Mouse (Mus musculus) midbrain, embryonic 11.5 days (tissue): ENCODE results near the gene Map3k10. TPM values are rescaled to one million over a fixed set of nuclear protein-coding genes. Genes with fewer than 3 reads are reported as not detected.

ENCODE experiments used
- ATAC-seq: fragments of 200-750 bp; cut with Nextera tagmentation; 2 replicates; pipeline ENCODE4 v1.8.0; 2017; ENCODE audit warnings: moderate TSS enrichment, moderate library complexity; ENCODE audit not compliant: low FRiP score
- DNase-seq: peaks from one replicate; pipeline ENCODE4 v3.0.0; 2015; ENCODE audit warnings: low spot score; ENCODE audit errors: missing footprints
- H3K27ac ChIP-seq: fragments of 300-500 bp; sonication (generic); 2 replicates; pipeline ENCODE4 v1.5.1; 2014; ENCODE audit warnings: low read depth, low read length
- H3K27me3 ChIP-seq: fragments of 300-500 bp; sonication (generic); 2 replicates; pipeline ENCODE4 v1.6.1; 2014; ENCODE audit warnings: mild to moderate bottlenecking, low read length, moderate library complexity, mixed read lengths; ENCODE audit not compliant: control insufficient read depth, insufficient read depth
- H3K36me3 ChIP-seq: fragments of 300-500 bp; sonication (generic); 2 replicates; pipeline ENCODE4 v1.6.1; 2014; ENCODE audit warnings: mild to moderate bottlenecking, low read length, moderate library complexity, mixed read lengths; ENCODE audit not compliant: control insufficient read depth, insufficient read depth
- H3K4me1 ChIP-seq: fragments of 300-500 bp; sonication (generic); 2 replicates; pipeline ENCODE4 v1.6.1; 2014; ENCODE audit warnings: low read length; ENCODE audit not compliant: control insufficient read depth, insufficient read depth
- H3K4me2 ChIP-seq: fragments of 300-500 bp; sonication (generic); 2 replicates; pipeline ENCODE4 v1.6.1; 2014; ENCODE audit warnings: mild to moderate bottlenecking, moderate library complexity
- H3K4me3 ChIP-seq: fragments of 300-500 bp; sonication (generic); 2 replicates; pipeline ENCODE4 v1.5.1; 2014; ENCODE audit warnings: low read depth, low read length
- H3K9ac ChIP-seq: fragments of 300-500 bp; sonication (generic); 2 replicates; pipeline ENCODE4 v1.6.1; 2014; ENCODE audit warnings: low read length
- H3K9me3 ChIP-seq: fragments of 300-500 bp; sonication (generic); 2 replicates; pipeline ENCODE4 v1.6.1; 2016; ENCODE audit warnings: low read length; ENCODE audit not compliant: control insufficient read depth
- WGBS: fragments of 180-500 bp; shearing (Covaris S2); extraction: QIAGEN DNeasy Blood & Tissue Kit; methylation state at CpG from one replicate; pipeline ENCODE4 v1.1.7; 2014; 5-methylcytosine and 5-hydroxymethylcytosine counted together
- polyA plus RNA-seq: library from polyadenylated mRNA; unstranded; fragments of >200 nt; fragmentation: Nextera tagmentation; extraction: Ambion mirVana; gene quantifications from 2 replicates; pipeline ENCODE4 v1.2.1, GENCODE M21; 2014

Map3k10 gene
- polyA plus RNA-seq, 1 experiment from 2014 or later, result 8.8 TPM

DNA sequence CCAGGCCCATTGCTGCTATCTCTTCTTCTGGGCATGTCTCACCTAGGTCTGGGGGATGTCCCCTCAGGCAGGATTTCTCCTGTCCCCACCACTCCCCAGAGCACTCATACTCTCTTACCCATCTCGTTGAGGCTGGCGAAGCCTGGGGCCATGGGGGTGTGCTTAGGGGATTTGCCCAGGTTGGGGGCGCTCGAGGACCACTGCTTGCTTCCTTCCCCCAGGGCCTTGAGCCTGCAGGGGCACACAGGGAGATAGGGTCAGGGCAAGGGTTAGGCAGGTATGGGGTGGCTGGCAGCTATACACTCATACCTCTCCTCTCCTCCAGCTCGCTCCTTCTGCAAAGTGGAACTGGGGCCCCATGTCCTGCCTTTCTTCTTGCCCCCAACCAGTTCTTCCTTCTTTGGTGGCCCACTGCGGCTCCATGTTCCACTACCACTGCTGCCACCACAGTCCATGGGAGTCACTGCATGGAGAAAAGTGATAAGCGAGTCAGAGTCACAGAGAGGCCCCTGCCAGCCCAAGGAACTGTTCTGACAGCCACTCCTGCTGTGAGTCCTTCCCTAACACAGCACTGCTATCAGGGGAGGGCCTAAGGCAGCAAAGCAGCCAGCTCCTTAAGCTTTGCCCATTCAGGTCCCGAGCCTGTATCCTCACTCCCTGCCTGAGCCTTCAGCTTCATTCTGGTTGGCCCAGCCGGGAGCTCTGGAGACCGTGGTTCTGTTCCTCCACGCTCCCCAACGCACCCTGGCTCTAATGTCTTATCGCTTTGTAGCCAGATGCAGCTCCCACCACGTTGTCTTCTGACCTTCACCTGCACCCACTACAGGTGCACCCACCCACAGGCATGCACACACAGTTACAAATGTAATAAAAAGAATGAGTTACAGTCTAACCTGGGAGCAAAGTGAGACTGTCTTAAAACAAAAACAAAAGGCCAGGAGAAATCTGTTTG, 15.4 kb downstream of the Map3k10 start:
- H3K27me3 ChIP-seq, result peaks cover 26% of the 10 kb centered on the region
- H3K9ac ChIP-seq, result no peak overlapping the region
- no peaks in the 10 kb centered on the region for H3K9me3 ChIP-seq
- 0 out of 2 replicates have a peak, but pooled peaks cover 2% of the 10 kb centered on the region for H3K4me1 ChIP-seq
- H3K27ac ChIP-seq, result no peak overlapping the region
- H3K4me3 ChIP-seq, result no peak overlapping the region
- WGBS, result 55% methylated on average over 14 of the region's 14 CpGs
- H3K36me3 ChIP-seq, result peaks cover 2% of the 10 kb centered on the region
- DNase-seq (no peak), ATAC-seq (no peak)
- H3K4me2 ChIP-seq, result no peak overlapping the region

DNA sequence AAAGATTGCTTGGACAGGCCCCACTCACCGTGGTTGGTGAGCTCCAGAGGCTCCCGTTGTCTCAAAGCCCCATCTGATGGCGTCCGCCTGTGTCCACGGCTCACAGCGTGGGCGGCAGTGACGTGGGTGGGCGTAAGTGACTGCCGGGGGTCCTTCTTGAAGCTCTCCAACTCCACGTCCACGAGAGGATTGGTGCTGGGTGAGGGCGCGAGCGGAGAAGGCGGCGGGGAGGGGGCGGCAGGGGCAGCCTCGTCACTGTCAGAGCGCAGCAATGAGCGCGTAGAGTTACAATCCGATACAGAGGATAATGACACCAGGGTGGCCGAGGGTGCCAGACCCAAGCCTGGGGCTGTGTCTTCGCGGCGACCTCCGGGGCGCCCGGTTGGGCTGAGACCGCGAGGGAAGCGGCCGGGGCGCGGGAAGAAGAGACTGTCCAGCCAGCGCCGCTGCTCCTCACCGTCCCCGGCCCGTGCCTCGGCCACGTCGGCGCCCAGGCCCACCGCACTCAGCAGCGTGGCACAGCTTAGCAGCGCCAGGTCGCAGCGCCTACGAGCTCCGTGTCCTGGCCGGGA, 16.5 kb downstream of the Map3k10 start:
- peaks cover 33% of the 10 kb centered on the region for H3K27me3 ChIP-seq
- no peak overlapping the region for H3K4me3 ChIP-seq
- H3K9me3 ChIP-seq, result no peaks in the 10 kb centered on the region
- no peak overlapping the region for H3K4me2 ChIP-seq
- H3K36me3 ChIP-seq, result peaks cover 2% of the 10 kb centered on the region
- DNase-seq, result no peak
- WGBS, result 27% methylated on average over 53 of the region's 53 CpGs
- H3K27ac ChIP-seq, result no peak overlapping the region
- no peak for ATAC-seq
- H3K9ac ChIP-seq, result no peak overlapping the region
- H3K4me1 ChIP-seq, result 0 out of 2 replicates have a peak, but pooled peaks cover 4% of the 10 kb centered on the region

DNA sequence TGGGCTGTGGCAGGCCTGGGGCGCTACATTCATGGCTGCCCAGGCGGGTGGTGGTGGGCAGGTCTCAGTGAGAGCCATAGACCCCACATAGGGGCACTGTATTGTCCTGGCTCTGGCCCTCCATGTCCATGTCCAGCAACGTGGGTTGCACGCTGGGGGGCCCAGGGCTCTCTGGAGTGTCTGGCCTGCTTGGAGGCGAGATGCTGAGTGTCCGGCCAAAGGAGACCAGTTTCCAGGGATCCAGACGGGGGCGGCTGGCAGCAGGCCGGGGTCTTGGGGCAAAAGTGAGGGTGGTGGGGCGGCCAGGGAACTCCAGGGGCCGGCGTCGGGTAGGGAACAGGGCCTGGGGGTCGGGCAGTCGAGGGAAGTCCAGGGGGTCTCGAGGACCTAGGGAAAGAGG, 17.8 kb downstream of the Map3k10 start:
- H3K27ac ChIP-seq, result no peak overlapping the region
- WGBS, result 87% methylated on average over 16 of the region's 16 CpGs
- no peaks in the 10 kb centered on the region for H3K9me3 ChIP-seq
- no peak overlapping the region for H3K4me3 ChIP-seq
- H3K4me2 ChIP-seq, result no peak overlapping the region
- 0 out of 2 replicates have a peak, but pooled peaks cover 4% of the 10 kb centered on the region for H3K4me1 ChIP-seq
- no peak for DNase-seq
- H3K9ac ChIP-seq, result no peak overlapping the region
- ATAC-seq, result no peak
- H3K36me3 ChIP-seq, result peaks cover 2% of the 10 kb centered on the region
- peaks cover 39% of the 10 kb centered on the region for H3K27me3 ChIP-seq

DNA sequence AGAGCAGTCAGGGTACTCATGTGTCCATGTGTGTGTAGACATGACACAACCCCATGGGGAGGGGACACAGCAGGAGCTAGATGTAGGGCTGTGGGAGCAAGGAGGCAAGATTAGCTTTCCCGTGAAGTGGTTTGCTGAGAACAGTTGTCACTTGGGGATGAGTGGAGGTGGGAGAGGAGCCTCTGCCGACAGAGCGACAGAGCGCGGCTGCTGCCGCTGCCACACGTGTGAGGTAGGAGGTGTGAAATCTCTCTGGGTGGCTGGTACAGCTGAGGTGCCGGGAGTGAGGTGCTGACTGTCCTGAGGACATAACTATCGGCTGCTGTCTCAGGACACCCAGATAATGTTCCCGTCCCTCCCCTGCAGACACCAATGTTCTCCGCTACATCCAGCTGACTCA, 18.9 kb downstream of the Map3k10 start:
- Histone ChIP-seq H3K4me3 (no peak overlapping the region), H3K27ac (no peak overlapping the region), H3K27me3 (peaks cover 39% of the 10 kb centered on the region), H3K36me3 (peaks cover 2% of the 10 kb centered on the region), H3K4me2 (no peak overlapping the region), H3K4me1 (0 out of 2 replicates have a peak, but pooled peaks cover 4% of the 10 kb centered on the region), H3K9me3 (no peaks in the 10 kb centered on the region), H3K9ac (no peak overlapping the region)
- no peak for ATAC-seq
- WGBS, result 84% methylated on average over 11 of the region's 11 CpGs
- no peak for DNase-seq

DNA sequence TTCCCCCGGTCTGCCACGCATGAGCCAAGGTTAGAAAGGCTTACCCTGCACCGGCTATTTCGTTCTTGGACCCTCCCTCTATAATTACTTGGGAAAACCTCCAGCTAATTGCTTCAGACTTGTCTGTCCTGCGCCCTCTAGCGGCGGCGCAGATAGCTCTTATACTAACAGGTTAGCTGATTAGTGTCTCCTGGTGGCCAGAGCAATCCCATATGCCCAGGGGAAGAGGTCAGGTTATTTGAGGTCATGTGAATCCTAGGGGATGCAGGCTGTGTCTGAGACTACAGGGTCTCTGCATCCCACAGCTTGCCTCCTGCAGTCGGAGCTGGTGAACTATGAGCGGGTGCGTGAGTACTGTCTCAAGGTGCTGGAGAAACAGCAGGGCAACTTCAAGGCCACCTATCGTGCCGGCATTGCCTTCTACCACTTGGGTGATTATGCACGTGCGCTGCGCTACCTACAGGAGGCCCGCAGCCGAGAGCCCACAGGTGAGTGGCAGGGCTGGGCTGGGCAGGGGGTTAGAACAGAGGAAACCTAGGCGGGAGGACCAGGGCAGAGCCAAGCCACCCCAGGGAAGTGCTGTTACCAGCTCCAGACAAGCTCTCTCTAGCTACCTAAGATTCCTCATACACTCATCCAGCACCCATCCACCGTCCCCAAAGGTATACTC, 19.7 kb downstream of the Map3k10 start:
- H3K4me3 ChIP-seq, result no peak overlapping the region
- H3K4me2 ChIP-seq, result peak overlapping the region; percentile 83
- DNase-seq, result peak; percentile 88
- H3K9ac ChIP-seq, result no peak overlapping the region
- no peak overlapping the region for H3K27ac ChIP-seq
- peaks cover 39% of the 10 kb centered on the region for H3K27me3 ChIP-seq
- H3K36me3 ChIP-seq, result peaks cover 2% of the 10 kb centered on the region
- ATAC-seq, result no peak
- H3K9me3 ChIP-seq, result no peaks in the 10 kb centered on the region
- H3K4me1 ChIP-seq, result 0 out of 2 replicates have a peak, but pooled peaks cover 4% of the 10 kb centered on the region
- WGBS, result 67% methylated on average over 20 of the region's 20 CpGs

DNA sequence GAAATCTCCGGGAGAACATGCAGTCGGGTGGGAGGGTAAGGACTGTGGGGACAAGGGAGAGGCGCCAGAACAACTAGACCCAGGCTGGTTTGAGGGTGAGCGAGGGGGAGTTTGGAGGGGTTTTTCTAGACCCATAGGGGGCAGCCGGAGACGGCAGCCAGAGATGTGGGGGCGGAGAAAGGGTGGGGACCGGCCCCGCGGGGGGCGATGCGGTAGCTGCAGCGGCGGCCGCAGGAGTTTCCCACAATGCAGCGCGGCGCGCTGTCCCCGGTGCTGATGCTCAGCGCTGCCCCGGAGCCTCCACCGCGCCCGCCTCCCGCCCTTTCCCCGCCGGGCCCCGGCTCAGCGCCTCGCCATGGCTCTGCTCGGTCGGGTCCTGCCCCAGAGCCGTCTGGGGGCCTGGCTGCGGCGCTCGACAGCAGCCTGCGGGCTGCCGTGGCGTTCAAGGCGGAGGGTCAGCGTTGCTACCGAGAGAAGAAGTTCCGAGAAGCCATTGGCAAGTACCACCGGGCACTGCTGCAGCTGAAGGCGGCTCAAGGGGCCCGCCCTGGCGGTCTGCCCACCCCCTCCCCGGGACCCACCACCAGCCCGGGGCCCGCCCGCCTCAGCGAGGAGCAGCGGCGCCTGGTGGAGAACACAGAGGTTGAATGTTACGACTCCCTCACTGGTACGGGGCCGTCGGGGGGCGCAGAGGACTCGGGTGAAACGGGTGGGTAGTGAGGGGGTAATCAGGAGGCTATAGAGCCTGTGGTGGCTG, 20.5 kb downstream of the Map3k10 start, which contains the start of gene Ttc9b:
Gene Ttc9b, plus strand, starts transcription at position 235 of the 757 bp plus-strand sequence.
- H3K4me1 ChIP-seq, result 0 out of 2 replicates have a peak, but pooled peaks cover 4% of the 10 kb centered on the region
- peak within 1 kb of the TSS; percentile 83 for H3K4me2 ChIP-seq
- DNase-seq, result peak; percentile 97
- 4% methylated on average over 50 of the region's 62 CpGs for WGBS
- peaks cover 2% of the 10 kb centered on the region for H3K36me3 ChIP-seq
- peak within 1 kb of the TSS; percentile 32 for H3K27ac ChIP-seq
- peak within 1 kb of the TSS; percentile 49 for H3K4me3 ChIP-seq
- peak; percentile 72 for ATAC-seq
- peaks cover 36% of the 10 kb centered on the region for H3K27me3 ChIP-seq
- H3K9ac ChIP-seq, result peak within 1 kb of the TSS; percentile 64
- no peaks in the 10 kb centered on the region for H3K9me3 ChIP-seq

DNA sequence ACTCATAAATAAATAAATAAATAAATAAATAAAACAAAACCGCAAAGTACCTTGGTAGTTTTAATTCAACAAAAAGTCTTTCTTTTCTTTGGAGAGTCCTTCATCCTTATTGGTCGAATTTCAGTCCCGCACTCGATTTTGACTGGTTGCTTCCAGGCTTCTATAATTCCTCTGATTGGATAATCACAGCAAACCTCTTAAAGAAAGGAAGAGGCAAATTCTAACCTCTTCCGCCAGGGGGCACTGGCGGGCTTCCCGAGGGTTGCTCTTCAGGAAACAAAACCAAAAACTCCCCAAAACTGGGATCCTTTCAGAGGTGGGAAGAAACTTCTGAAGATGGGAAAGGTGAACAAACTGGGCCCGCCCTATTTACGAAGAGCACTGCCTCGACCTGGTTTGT, 23.4 kb downstream of the Map3k10 start:
- WGBS, result 6% methylated on average over 10 of the region's 10 CpGs
- Histone ChIP-seq H3K4me2 (0 out of 2 replicates have a peak overlapping the region, but pooled peaks have one; percentile 10), H3K27ac (no peak overlapping the region), H3K9ac (no peak overlapping the region), H3K4me3 (no peak overlapping the region), H3K36me3 (no peaks in the 10 kb centered on the region), H3K27me3 (peaks cover 21% of the 10 kb centered on the region), H3K9me3 (no peaks in the 10 kb centered on the region), H3K4me1 (0 out of 2 replicates have a peak, but pooled peaks cover 4% of the 10 kb centered on the region)
- no peak for ATAC-seq
- peak; percentile 99 for DNase-seq

DNA sequence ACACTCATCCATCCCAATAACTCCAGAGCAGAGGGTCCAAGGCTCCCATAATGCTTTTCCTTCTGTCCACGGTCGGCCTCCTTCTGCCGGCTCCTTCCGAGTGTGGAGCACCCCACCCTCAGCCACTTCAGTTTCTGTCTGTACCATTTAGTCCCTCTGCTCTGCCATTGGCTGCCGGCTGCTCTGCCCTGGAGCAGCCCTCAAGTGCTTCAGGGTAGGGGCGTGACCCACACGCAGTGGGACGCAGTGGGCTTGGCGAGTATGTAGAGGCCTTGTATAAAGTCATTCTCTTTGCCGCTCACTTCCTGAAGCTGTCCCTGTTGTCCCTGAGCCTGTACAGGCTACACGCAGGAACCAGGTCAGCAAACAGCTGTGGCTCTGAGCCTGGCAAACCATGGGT, 24.7 kb downstream of the Map3k10 start:
- WGBS, result 95% methylated on average over 11 of the region's 11 CpGs
- ATAC-seq, result no peak

More for the DNA sequence above, 24.7 kb downstream of the Map3k10 start:
- H3K4me1 ChIP-seq, result 0 out of 2 replicates have a peak, but pooled peaks cover 4% of the 10 kb centered on the region
- H3K9ac ChIP-seq, result no peak overlapping the region
- no peak overlapping the region for H3K4me2 ChIP-seq
- no peaks in the 10 kb centered on the region for H3K36me3 ChIP-seq
- no peak overlapping the region for H3K4me3 ChIP-seq
- DNase-seq, result no peak
- peaks cover 19% of the 10 kb centered on the region for H3K27me3 ChIP-seq
- H3K9me3 ChIP-seq, result no peaks in the 10 kb centered on the region
- no peak overlapping the region for H3K27ac ChIP-seq
